Mouse (Mus musculus): ENCODE data around the gene Apol11b. TPM values are rescaled to one million over a fixed set of nuclear protein-coding genes. Genes with fewer than 3 reads are reported as not detected.

Apol11b gene
- total and polyA plus RNA-seq, 2 experiments = 0.37 TPM; not detected in 1

DNA sequence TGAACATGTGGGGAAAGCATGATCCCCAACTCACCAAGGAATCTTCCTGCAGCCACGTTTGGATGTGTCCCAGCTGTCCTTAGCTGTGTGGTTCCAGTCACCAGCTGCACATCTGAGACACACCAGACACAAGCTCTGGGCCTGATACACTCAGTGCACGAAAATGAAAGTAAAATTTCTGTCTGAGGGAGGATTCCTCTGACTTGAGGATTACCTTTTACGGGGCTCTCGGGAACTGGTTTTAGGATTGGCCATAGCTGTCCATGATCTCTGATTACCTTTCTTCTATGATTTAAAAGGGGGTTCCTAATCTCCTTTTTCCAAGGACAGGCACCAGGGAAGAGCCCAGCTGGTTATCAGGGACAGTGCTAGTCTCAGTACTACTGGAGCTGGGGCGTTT is 47.1 kb downstream of the Apol11b start, which contains the start of gene Apol10b:
Apol10b (minus strand) TSS at position 165 of the 400 bp plus-strand sequence.
- no peak within 1 kb of the TSS for H3K4me3 ChIP-seq (ENCODE audit: insufficient read depth, low read depth, low read length)
- TF ChIP-seq POLR2A (IDR thresholded peaks at IDR 0.05; ENCODE audit: extremely low read depth, insufficient read depth, low read length) (no peak), CTCF (IDR thresholded peaks at IDR 0.05; ENCODE audit: low read depth, low read length) (no peak)

DNA sequence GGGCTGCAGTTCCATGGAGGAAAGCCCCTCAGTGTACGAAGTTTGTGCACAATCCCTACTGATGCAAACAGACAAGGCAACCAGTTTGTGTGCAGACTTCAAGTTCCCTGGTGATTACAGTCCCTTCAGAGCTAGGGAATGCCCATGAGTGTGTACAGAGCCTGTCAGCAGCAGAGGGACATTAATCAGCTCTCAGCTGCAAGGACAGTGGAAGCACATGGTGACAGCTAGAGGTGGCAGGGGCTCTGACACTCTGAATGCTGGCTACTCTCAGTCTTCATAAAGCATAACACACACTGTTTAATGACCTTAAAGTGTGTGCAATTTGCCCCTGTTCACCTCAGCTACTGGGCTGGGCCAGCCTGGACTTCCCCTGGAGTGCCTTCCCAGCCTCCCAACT is 49.5 kb downstream of the Apol11b start:
- H3K27ac ChIP-seq (replicated peaks; ENCODE audit: insufficient read depth, low read depth, low read length) = no peak overlapping the region
- H3K79me2 ChIP-seq (ENCODE audit: control insufficient read depth, insufficient read depth, low read length) = no peaks in the 10 kb centered on the region
- TF ChIP-seq POLR2A (IDR thresholded peaks at IDR 0.05; ENCODE audit: extremely low read depth, insufficient read depth, low read length) = no peak
- TF ChIP-seq CTCF (IDR thresholded peaks at IDR 0.05; ENCODE audit: low read depth, low read length) = no peak
- H3K4me1 ChIP-seq (ENCODE audit: control insufficient read depth, insufficient read depth, low read length) = peaks cover 3% of the 10 kb centered on the region; the same call in 1 of the 2 replicates
- 69% methylated on average over 1 of the region's 1 CpGs for WGBS
- DNase-seq (ENCODE audit: extremely low read depth, low read depth, low spot score) = no peak
- H3K4me3 ChIP-seq (ENCODE audit: insufficient read depth, low read depth, low read length) = no peak overlapping the region
- no peaks in the 10 kb centered on the region for H3K36me3 ChIP-seq (ENCODE audit: control insufficient read depth, insufficient read depth, low read length)
- no peak overlapping the region for H3K9ac ChIP-seq (ENCODE audit: low read depth, low read length)
- no peaks in the 10 kb centered on the region for H3K27me3 ChIP-seq (ENCODE audit: control insufficient read depth, insufficient read depth, low read length)

More for the DNA sequence above, 47.1 kb downstream of the Apol11b start, which contains the start of gene Apol10b:
- no peaks in the 10 kb centered on the region for H3K27me3 ChIP-seq (ENCODE audit: control insufficient read depth, insufficient read depth, low read length)
- no peaks in the 10 kb centered on the region for H3K79me2 ChIP-seq (ENCODE audit: control insufficient read depth, insufficient read depth, low read length)
- no peak within 1 kb of the TSS for H3K9ac ChIP-seq (ENCODE audit: low read depth, low read length)
- H3K4me1 ChIP-seq (ENCODE audit: control insufficient read depth, insufficient read depth, low read length) = peaks cover 6% of the 10 kb centered on the region; the same call in 1 of the 2 replicates
- no peaks in the 10 kb centered on the region for H3K36me3 ChIP-seq (ENCODE audit: control insufficient read depth, insufficient read depth, low read length)
- H3K27ac ChIP-seq (replicated peaks; ENCODE audit: insufficient read depth, low read depth, low read length) = 0 out of 2 replicates have a peak within 1 kb of the TSS, but pooled peaks have one; percentile 29
- 68% methylated on average over 5 of the region's 5 CpGs for WGBS
- no peak for DNase-seq (ENCODE audit: extremely low read depth, low read depth, low spot score)

DNA sequence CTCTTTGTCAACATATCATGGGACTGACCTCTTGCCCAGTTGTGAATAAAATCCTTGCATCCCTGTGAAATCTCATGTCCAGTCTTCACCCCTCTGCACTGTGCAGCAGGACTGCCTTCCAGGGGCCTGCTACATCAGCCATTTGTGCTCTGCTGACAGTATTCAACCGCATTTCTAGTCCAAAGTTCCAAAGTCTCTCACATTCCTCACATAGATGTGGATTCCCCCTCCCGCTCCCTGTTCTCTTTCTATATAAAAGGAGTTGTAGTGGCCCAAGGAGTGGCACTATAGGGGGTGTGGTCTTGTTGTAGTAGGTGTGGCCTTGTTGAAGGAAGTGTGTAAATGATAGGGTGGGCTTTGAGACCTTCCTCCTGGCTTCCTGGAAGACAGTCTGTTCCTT is 52.2 kb downstream of the Apol11b start:
- TF ChIP-seq POLR2A (IDR thresholded peaks at IDR 0.05; ENCODE audit: extremely low read depth, insufficient read depth, low read length) (no peak), CTCF (IDR thresholded peaks at IDR 0.05; ENCODE audit: low read depth, low read length) (no peak)
- no peaks in the 10 kb centered on the region for H3K36me3 ChIP-seq (ENCODE audit: control insufficient read depth, insufficient read depth, low read length)
- no peaks in the 10 kb centered on the region for H3K79me2 ChIP-seq (ENCODE audit: control insufficient read depth, insufficient read depth, low read length)
- no peak overlapping the region for H3K4me3 ChIP-seq (ENCODE audit: insufficient read depth, low read depth, low read length)
- 73% methylated on average over 2 of the region's 2 CpGs for WGBS
- no peak overlapping the region for H3K9ac ChIP-seq (ENCODE audit: low read depth, low read length)
- no peak for DNase-seq (ENCODE audit: extremely low read depth, low read depth, low spot score)
- H3K4me1 ChIP-seq (ENCODE audit: control insufficient read depth, insufficient read depth, low read length) = no peaks in the 10 kb centered on the region; the same call in 1 of the 2 replicates
- H3K27ac ChIP-seq (replicated peaks; ENCODE audit: insufficient read depth, low read depth, low read length) = no peak overlapping the region
- no peaks in the 10 kb centered on the region for H3K27me3 ChIP-seq (ENCODE audit: control insufficient read depth, insufficient read depth, low read length)

DNA sequence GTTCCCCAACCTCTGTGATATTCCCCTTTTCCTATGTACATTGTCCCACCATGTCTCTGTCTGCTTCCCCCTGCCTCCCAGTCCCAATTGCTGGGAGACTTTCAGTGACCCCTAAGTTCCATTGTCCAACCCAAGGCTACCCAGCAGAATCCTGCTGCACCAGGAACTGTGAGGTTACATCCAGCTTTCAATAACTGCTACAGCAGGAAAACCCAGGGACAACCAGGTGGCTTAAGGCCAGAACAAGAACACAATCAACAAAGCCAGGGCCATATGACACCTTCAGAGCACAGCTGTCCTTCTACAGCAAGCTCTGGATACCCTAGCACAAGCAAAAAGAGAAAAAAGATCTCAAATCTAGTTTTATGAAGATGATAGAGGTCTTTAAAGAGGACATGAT is 54.1 kb downstream of the Apol11b start:
- H3K27me3 ChIP-seq (ENCODE audit: control insufficient read depth, insufficient read depth, low read length) = no peaks in the 10 kb centered on the region
- DNase-seq (ENCODE audit: extremely low read depth, low read depth, low spot score) = no peak
- H3K36me3 ChIP-seq (ENCODE audit: control insufficient read depth, insufficient read depth, low read length) = no peaks in the 10 kb centered on the region
- H3K79me2 ChIP-seq (ENCODE audit: control insufficient read depth, insufficient read depth, low read length) = no peaks in the 10 kb centered on the region
- TF ChIP-seq CTCF (IDR thresholded peaks at IDR 0.05; ENCODE audit: low read depth, low read length) (no peak), POLR2A (IDR thresholded peaks at IDR 0.05; ENCODE audit: extremely low read depth, insufficient read depth, low read length) (no peak)
- H3K9ac ChIP-seq (ENCODE audit: low read depth, low read length) = no peak overlapping the region
- H3K4me1 ChIP-seq (ENCODE audit: control insufficient read depth, insufficient read depth, low read length) = no peaks in the 10 kb centered on the region; the same call in 1 of the 2 replicates
- H3K27ac ChIP-seq (replicated peaks; ENCODE audit: insufficient read depth, low read depth, low read length) = no peak overlapping the region
- H3K4me3 ChIP-seq (ENCODE audit: insufficient read depth, low read depth, low read length) = no peak overlapping the region

DNA sequence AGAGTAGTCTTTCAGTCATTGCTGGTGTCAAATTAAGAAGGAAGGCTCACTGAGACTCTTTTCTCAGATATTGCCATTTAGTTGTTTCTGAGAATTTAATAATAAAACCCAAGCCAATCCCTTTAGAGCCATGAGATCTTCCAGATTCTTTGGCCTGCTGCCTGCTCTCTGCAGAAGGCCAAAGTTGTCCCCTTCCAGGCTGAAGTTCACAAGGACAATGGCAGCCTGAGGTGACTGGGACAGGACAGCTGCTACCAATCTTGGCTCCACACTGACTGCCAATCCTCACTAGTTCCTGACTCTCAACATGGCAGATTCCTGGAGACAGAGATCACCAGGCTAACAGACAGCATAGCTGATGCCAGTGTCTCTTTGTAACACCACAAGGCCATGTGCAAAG is 56.1 kb downstream of the Apol11b start:
- Histone ChIP-seq H3K9ac (ENCODE audit: low read depth, low read length) (no peak overlapping the region), H3K4me3 (ENCODE audit: insufficient read depth, low read depth, low read length) (no peak overlapping the region), H3K79me2 (ENCODE audit: control insufficient read depth, insufficient read depth, low read length) (no peaks in the 10 kb centered on the region), H3K4me1 (ENCODE audit: control insufficient read depth, insufficient read depth, low read length) (no peaks in the 10 kb centered on the region; the same call in 1 of the 2 replicates), H3K27ac (replicated peaks; ENCODE audit: insufficient read depth, low read depth, low read length) (no peak overlapping the region), H3K27me3 (ENCODE audit: control insufficient read depth, insufficient read depth, low read length) (no peaks in the 10 kb centered on the region), H3K36me3 (ENCODE audit: control insufficient read depth, insufficient read depth, low read length) (no peaks in the 10 kb centered on the region)
- TF ChIP-seq POLR2A (IDR thresholded peaks at IDR 0.05; ENCODE audit: extremely low read depth, insufficient read depth, low read length) (no peak), CTCF (IDR thresholded peaks at IDR 0.05; ENCODE audit: low read depth, low read length) (no peak)
- no peak for DNase-seq (ENCODE audit: extremely low read depth, low read depth, low spot score)

Other genes starting within 250 kb of the Apol11b start
- gene Apol7a, start 244.2 kb downstream of the Apol11b start, total RNA-seq (2014; rRNA removed) = 104 and 121 TPM in 2 replicates
- 89.7 and 93.2 TPM in 2 replicates for gene Apol7a, start 244.2 kb downstream of the Apol11b start, polyA plus RNA-seq (2012; rRNA removed)
- gene Apol9a, start 232.2 kb downstream of the Apol11b start, total RNA-seq (2014; rRNA removed) = 59.3 and 69.5 TPM in 2 replicates
- gene Apol9a, start 232.2 kb downstream of the Apol11b start, polyA plus RNA-seq (2012; rRNA removed) = 44.3 and 80.3 TPM in 2 replicates
- gene Apol7b, start 195.8 kb downstream of the Apol11b start, total RNA-seq (2014; rRNA removed) = not detected in 2 replicates
- gene Apol7b, start 195.8 kb downstream of the Apol11b start, polyA plus RNA-seq (2012; rRNA removed) = not detected in 2 replicates
- gene Apol10a, start 166.2 kb downstream of the Apol11b start, total RNA-seq (2014; rRNA removed) = not detected in 2 replicates
- gene Apol10a, start 166.2 kb downstream of the Apol11b start, polyA plus RNA-seq (2012; rRNA removed) = 0.02 TPM in 1 of 2 replicates, not detected in the other
- not detected in 2 replicates for gene Apol11a, start 135.0 kb downstream of the Apol11b start, total RNA-seq (2014; rRNA removed)
- not detected in 2 replicates for gene Apol11a, start 135.0 kb downstream of the Apol11b start, polyA plus RNA-seq (2012; rRNA removed)
- 0.54 TPM in 1 of 2 replicates, not detected in the other for gene Apol7c, start 110.0 kb downstream of the Apol11b start, total RNA-seq (2014; rRNA removed)
- 0.26 and 0.42 TPM in 2 replicates for gene Apol7c, start 110.0 kb downstream of the Apol11b start, polyA plus RNA-seq (2012; rRNA removed)
- not detected in 2 replicates for gene 1700025B11Rik, start 81.4 kb downstream of the Apol11b start, total RNA-seq (2014; rRNA removed)
- gene 1700025B11Rik, start 81.4 kb downstream of the Apol11b start, polyA plus RNA-seq (2012; rRNA removed) = not detected in 2 replicates
- 0.20 and 0.28 TPM in 2 replicates for gene Apol10b, start 47.2 kb downstream of the Apol11b start, total RNA-seq (2014; rRNA removed)
- 0.04 and 0.05 TPM in 2 replicates for gene Apol10b, start 47.2 kb downstream of the Apol11b start, polyA plus RNA-seq (2012; rRNA removed)
- gene Gm36245, start 44.0 kb downstream of the Apol11b start, total RNA-seq (2014; rRNA removed) = not detected in 2 replicates
- not detected in 2 replicates for gene Gm36245, start 44.0 kb downstream of the Apol11b start, polyA plus RNA-seq (2012; rRNA removed)
- gene Apol7e, start 55.6 kb upstream of the Apol11b start, total RNA-seq (2014; rRNA removed) = 0.07 and 0.09 TPM in 2 replicates
- gene Apol7e, start 55.6 kb upstream of the Apol11b start, polyA plus RNA-seq (2012; rRNA removed) = 0.26 and 0.73 TPM in 2 replicates
- gene Apol9b, start 85.8 kb upstream of the Apol11b start, total RNA-seq (2014; rRNA removed) = 133 and 148 TPM in 2 replicates
- gene Apol9b, start 85.8 kb upstream of the Apol11b start, polyA plus RNA-seq (2012; rRNA removed) = 125 and 174 TPM in 2 replicates
- gene Apol8, start 113.7 kb upstream of the Apol11b start, total RNA-seq (2014; rRNA removed) = 0.09 TPM in 1 of 2 replicates, not detected in the other
- gene Apol8, start 113.7 kb upstream of the Apol11b start, polyA plus RNA-seq (2012; rRNA removed) = not detected in 2 replicates
- 54.4 and 69.5 TPM in 2 replicates for gene Myh9, start 198.9 kb upstream of the Apol11b start, total RNA-seq (2014; rRNA removed)
- 22.5 and 24.1 TPM in 2 replicates for gene Myh9, start 198.9 kb upstream of the Apol11b start, polyA plus RNA-seq (2012; rRNA removed)

Data from liver, adult 2 months (tissue).